Mouse (Mus musculus) urinary bladder, postnatal 25 days (tissue): ENCODE data around the gene 4933402D24Rik.
A peak's percentile ranks its signal among the peaks of the same experiment; 100 is the strongest.

Experiments
- DNase-seq: peaks from one replicate; pipeline ENCODE4 v3.0.0; 2022; ENCODE audit warnings: low spot score

Gene 4933402D24Rik

DNA sequence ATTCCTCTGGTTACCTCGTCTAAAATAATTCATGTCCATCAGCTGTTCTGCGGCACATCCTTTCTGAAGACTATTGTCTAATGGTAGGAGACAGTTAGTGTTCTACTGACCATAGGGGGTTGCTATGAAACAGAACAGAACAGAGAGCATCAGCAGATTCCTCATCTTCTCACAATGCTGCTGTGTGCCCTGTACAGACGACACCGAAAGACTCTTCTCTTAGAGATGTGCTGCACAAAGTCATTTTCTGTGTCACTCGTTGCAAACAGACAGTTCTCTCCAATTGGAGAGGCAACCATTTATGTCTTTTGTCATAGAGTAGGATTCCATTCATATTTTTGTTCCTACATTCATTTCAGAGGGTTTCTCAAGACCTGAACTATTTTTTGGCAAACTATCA lies at the start of gene 4933402D24Rik:
4933402D24Rik (minus strand) TSS at position 101 of the 400 bp plus-strand sequence.
- DNase-seq: no peak

DNA sequence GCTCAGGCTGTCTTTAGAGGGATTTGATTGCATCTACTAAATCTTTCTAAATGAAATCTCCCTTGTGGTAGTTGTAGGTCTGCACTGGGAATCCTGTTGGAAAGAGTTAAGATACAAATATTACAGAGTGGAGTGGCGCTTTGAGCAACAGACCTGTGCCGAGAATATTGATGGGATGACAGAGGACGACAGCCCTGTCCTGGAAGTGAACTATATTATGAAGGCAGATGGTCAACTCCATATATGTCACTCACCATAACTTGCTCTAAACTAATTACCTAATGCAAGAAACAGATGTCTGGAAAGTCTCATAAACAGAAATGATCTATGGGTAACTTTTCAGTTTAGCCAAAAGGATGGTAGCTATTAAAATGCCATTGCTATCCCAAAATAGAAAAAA lies 39.5 kb upstream of the 4933402D24Rik start:
- no peak for DNase-seq

DNA sequence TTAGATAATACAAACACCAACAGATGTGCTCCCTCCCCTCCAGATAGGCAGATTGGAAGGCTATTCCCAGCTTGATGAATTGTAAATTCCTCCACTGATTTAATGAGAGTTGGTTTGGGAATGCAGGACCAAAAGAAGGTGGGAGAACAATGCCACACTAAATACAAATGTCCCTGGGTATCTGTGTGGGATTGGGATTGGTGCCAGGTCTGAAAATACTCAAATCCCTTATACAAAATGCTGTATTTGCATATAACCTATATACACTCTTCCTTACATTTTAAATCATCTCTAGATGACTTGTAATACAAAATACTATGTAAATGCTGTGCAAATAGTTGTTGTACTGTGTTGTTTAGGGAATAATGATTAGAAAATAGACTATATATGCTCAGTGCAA lies 36.0 kb upstream of the 4933402D24Rik start:
- DNase-seq: no peak

DNA sequence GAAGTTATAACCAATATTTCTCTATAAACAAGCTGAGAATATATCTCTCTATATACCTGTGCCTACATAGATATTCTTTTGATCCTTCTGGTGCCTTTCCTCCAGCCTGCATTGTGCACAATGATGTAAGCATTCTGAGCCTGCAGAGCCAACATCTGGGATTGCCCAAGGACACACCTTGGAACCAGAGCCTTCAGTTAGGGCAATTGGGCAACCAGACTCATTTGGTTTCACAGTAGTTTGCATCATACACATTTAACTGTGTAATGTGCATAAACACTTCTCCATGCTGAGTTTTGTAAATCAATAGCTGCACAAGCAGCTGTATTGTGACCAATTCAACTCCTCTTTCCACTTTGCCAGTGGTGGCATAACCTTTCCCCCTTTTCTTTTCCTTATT lies 25.3 kb upstream of the 4933402D24Rik start:
- DNase-seq: no peak

DNA sequence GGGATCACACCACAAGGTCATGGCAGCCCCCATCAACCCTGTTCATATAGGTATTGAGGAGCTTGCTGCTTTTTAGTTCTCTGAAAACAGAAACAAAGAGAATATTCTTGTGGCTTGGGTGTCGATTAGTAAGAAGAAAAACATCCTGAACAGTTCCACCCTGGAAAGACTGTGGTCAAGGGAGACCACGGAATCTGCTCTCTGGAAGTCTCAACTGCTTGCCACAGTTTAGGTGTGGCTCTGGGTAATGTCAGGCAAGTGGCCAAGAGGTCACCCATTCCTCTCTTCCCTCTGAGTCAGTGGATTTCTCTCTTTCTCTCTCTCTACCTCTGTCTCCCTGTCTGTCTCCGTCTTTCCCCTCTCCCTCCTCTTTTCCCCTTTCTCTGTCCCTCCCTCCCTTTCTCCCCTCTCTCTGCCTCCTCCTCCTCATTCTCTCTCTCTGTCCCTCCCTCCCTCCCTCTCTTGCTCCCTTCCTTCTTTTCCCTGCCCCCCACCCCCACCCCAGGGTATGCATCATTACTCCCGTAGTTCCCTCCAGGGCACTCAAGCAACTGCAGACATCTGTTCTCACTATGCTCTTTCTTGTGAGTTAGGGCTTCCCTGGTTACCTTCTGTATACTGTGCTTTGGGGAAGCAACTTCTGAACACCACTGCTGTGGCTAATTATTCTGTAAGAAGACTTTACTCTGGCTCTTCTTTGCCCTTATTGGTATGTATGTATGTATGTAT lies 8.0 kb upstream of the 4933402D24Rik start:
- no peak for DNase-seq

DNA sequence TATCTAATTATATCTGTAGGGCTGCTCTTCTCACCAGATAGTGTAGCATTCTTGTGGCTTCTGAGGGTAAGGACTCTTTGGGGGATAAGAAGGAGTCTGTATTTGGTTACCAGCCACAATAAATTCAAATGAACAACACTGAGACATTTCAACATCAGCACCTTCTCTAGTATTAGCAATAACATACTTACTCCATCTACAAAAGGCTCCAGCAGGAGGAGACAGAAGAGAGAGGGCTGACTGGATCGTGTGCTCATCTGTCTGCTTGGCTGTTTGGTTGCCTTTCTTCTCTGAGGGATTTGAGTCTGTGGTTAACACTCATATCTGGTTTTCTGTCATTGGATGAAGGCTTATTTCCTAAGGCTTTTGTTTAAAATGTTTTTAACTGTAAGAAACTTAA lies 7.3 kb upstream of the 4933402D24Rik start:
- DNase-seq: no peak

DNA sequence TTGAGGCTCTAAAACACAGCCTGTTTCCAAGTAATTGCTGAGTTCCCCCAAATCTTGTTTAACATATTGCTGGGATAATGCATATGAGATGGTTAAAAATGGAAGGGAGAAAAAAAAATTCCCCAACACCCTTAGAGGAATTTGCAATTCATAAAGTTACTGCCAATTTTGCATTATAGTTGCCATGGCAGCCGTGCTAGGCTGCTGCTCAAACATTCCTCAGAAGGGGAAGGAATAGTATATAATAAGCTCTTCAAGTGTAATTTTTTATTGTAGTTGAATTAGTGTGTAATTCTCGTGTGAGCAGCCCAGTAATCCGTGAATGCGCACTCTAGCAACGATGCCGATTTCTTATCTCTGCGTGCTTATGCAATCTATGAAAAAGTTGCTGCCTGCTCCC lies 1.2 kb upstream of the 4933402D24Rik start:
- no peak for DNase-seq

DNA sequence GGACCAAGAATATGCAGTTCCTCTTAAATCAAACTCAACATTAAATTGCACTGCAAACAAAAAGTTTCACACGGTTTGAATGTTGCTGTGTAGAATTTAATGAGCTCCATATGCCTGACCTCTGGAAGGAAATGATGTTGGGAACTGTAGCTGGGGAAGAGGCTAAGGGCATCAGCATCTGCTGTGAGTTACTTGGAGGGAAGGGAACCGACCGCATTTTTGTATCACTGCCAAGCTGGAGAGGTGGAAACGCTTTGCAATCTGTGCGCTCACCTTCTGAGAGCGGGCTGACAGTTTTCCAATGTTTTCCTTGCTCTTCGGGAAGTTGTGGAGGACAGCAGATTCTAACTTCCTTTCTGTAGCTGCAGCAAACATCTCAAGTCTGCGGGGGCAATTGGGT lies 955 bp downstream of the 4933402D24Rik start:
- no peak for DNase-seq

DNA sequence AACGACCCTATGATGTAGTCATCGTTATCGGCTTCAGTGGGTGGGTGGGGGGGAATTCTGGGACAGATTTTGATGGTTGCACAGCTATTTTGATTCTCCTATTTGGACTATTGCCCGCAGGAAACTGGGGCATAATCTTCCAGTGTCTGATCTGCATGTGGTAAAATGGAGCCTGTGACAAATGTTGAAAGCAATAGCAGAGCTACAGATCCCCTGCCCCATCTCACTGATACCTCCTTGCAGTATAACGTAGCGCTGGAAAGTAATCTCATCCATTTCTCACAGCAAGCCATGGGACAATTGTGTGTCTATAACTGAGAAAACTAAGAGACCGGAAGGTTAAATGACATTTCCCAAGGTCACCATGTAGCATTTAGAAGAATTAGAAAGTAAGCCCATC lies 4.7 kb downstream of the 4933402D24Rik start:
- no peak for DNase-seq

DNA sequence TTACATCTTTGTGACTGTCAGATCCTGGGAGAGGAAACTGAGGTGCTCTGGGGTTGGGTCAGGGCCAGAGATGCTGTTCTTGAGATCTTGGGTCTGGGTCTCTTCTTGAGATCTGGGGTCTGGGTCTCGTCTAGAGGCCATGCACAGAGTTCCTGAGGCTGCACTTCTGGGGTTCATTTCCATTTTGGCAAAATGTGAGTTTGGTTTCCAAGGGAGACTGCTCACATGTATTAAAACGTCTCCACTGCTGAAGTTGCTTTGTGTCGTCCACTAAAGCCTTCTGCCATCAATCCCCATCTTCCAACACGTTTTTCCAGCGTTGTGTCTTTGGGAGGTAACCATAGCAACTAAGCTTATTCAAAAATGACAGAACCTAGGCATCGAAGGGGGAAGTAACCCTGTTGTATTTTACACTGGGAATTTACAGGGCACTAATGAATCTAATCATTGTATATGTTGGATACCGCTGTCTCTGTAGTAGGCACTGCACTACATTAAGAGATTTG lies 5.1 kb downstream of the 4933402D24Rik start:
- DNase-seq: no peak

DNA sequence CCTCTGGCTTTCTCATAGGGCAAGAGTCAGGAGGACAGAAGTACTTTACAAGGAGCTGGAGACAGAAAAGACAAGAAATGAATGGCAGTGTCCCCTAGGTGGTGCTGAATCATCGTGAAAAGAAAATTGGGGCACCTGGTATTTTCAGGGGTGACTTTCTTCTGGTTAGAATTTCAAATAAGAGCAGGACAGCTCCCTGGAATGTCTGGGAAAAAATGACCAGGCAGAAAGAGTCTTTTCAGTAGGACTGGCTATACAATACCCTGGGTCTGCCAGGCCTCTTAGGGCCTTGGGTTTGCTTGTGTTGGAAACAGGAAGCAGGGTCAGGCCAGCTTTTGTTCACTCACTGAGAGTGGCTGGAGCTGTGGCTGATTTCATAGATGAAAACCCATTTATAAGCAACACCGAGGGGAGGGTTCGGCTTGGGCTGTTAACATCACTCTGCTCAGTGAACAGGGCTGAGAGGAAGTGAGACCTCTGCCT lies 5.8 kb downstream of the 4933402D24Rik start:
- DNase-seq: no peak

DNA sequence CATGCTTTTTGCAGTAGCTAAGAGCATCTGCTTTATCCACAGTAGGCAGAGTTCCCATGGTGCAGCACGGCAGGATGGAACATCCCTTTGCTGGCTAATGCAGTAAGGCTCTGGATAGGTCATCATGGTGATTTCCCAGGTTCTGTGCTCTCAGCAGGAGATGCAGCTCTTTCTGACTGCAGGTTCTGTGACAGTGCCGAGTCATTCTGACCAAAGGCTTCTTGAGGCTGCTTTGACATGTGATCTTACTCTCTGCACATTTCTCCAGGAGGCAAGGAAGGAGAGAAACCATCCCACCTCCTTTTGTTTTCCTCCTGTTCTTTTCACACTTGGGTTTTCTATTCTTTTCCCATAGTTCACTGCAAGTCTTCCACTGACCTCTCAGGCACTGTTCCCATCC lies 13.1 kb downstream of the 4933402D24Rik start:
- DNase-seq: no peak

DNA sequence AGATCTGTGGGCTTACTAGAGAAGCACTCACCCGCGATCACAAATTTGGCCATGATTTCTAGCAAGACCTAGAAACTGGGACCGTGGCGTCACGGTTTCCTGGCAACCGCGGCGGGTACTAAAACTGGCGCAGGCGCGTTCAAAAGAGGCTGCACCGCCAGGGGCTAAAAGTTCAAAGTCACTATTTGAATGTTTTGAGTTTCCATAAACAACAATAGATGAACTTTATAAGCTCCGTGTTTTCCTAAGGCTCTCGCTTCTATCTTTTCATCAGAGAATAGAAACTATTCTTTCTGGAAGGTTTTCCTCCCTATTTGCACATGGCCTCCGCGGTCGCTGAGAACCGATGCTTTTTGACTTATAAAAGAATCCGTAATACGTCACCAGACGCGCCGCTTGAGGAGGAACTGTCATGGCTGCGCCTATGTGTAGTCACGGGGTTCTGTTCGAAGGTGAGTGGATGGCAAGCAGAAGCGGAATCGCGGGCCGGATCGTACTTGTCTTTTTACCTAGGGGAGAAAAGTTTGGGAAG lies 38.8 kb downstream of the 4933402D24Rik start, which contains the start of the genes Mdh1b and Fastkd2:
Mdh1b (minus strand) TSS at position 79 of the 532 bp plus-strand sequence.
Fastkd2 (plus strand) TSS at position 375 of the 532 bp plus-strand sequence.
- peak; percentile 85 for DNase-seq

DNA sequence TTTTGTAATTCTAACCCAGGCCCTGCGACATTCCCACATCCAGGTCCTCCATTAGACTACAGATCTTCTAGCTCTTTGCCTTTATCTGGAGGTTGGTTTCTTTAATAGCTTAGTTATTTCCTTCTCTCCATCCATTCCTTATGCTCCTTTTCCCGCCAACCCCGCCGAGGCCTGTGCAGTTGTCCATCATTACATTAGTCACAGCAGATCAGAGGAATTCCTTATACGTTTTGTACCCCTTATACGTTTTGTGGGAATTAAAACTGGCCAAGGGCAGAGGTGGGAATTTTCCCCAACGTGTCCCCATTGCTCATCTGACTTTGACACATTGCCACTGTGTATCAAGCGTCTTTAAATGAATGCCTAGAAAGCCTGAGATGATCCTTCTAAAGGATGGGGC lies 39.3 kb downstream of the 4933402D24Rik start:
- no peak for DNase-seq

DNA sequence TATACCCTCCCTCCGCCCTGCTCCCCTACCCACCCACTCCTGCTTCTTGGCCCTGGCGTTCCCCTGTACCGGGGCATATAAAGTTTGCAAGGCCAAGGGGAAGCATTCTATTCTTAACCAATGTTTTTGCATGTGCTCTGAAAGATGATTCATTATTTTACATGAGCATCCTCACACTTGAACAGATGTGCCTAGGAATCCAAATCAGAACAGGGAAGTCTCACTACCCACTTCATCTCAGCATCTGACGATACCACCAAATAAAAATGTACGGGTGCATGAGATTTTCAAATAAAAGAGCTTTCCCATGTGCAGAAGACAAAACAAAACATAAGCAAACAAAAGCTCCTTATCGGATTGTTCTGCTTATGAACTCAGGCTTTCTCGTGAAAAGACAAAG lies 48.9 kb downstream of the 4933402D24Rik start:
- no peak for DNase-seq

DNA sequence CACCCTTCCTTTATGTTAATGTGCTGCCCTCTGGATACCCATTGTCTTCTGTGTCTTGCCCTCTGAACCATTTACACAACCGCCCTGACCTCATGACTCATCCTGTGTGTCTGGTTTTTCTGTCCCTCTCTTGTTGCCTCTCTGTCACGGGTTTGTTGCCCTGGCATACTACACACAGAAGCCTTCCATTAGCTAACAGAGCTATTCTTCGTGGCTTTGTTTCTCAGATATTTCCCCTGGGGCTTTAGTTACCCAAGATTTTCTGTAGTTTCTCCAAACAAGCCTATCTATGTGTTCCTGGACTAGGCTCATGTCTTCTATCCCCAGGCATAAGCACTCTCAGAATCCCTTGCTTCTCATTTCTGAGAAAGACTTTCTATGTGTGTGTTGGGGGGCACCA lies 60.2 kb downstream of the 4933402D24Rik start:
- no peak for DNase-seq

DNA sequence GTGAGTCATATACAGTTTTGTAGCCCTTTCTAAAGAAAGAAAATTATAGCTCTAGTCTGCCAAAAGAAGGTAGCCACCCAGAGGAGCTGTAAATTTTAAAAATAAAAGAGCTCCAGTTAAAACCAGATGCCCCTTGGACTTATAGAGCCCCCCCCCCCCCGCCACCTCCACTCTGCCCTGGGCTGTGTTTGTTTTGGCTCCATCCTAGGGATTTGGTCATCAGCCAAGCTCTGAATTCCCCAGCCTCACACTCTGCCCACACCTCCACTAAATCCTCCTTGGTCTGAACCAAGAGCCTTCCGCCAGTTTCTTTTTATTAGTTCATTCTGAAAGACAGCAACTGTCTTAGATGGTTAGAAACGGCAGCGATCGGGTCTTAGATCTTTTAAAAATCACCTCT lies 63.3 kb downstream of the 4933402D24Rik start:
- DNase-seq: no peak
